ENCODE assay signal across 20 mouse cellular contexts in genomic region chr9:61402716-61403115, GRCm38 (mm10). TPM values are rescaled to one million over a fixed set of nuclear protein-coding genes. Genes with fewer than 3 reads are reported as not detected.
DNase-seq lines count a peak whose midpoint lies in the region; ATAC-seq and TF ChIP-seq lines count a peak whose summit lies in the region.
"Had no signal": no experiment of that assay in that cellular context is flagged by ENCODE, and none has a peak within 500 bp of the region (broad histone marks: within the 10 kb centered on the region; RNA-seq: fewer than 3 reads in every experiment).

No protein-coding gene starts in this region.

- no peak overlapping the region for H3K4me3 ChIP-seq in forebrain, embryonic 10.5 days
- no peak overlapping the region for H3K4me3 ChIP-seq in forebrain, embryonic 16.5 days (replicated peaks; ENCODE audit: low read length)
- no peak overlapping the region for H3K4me3 ChIP-seq in midbrain, embryonic 10.5 days
- no peak overlapping the region for H3K4me3 ChIP-seq in midbrain, embryonic 15.5 days
- H3K4me3 ChIP-seq in forebrain, embryonic 13.5 days: no peak overlapping the region
- H3K4me3 ChIP-seq in midbrain, postnatal 0 days (ENCODE audit: low read depth, low read length): no peak overlapping the region
- H3K4me3 ChIP-seq in cerebellum, adult 2 months (replicated peaks; ENCODE audit: insufficient read depth, low read depth, low read length): no peak overlapping the region
- H3K4me3 ChIP-seq: embryonic facial prominence, embryonic 13.5 days; erythroblast, embryonic 14.5 days; hindbrain, embryonic 15.5 days; limb, embryonic 13.5 days; liver, embryonic 13.5 days had no signal

- H3K4me2 ChIP-seq in forebrain, embryonic 16.5 days (ENCODE audit: low read length): no peak overlapping the region
- H3K4me2 ChIP-seq in midbrain, embryonic 15.5 days: no peak overlapping the region
- H3K4me2 ChIP-seq in forebrain, embryonic 13.5 days: no peak overlapping the region
- H3K4me2 ChIP-seq in midbrain, postnatal 0 days (ENCODE audit: low read depth, low read length, poor library complexity, severe bottlenecking): no peak overlapping the region
- H3K4me2 ChIP-seq: embryonic facial prominence, embryonic 13.5 days; heart, embryonic 11.5 days; hindbrain, embryonic 15.5 days; limb, embryonic 13.5 days; liver, embryonic 13.5 days had no signal

- no peak for DNase-seq in forebrain, embryonic 10.5 days (ENCODE audit: extremely low spot score, low spot score)
- peak; percentile 57 for DNase-seq in midbrain, embryonic 10.5 days (ENCODE audit: low spot score)
- DNase-seq in midbrain, postnatal 0 days (ENCODE audit: low spot score): peak; percentile 73
- no peak for DNase-seq in cerebellum, adult 2 months
- no peak for DNase-seq in adrenal gland, postnatal 36 days
- DNase-seq: cerebellum, adult 11 months; kidney, postnatal 14 days; liver, embryonic 13.5 days; lung, adult 2 months; lung, postnatal 14 days; retina, postnatal 1 day had no signal

- TF ChIP-seq POLR2A in cerebellum, adult 2 months (IDR thresholded peaks at IDR 0.05; ENCODE audit: borderline replicate concordance, insufficient read depth, low read length): no peak

- H3K4me1 ChIP-seq in forebrain, embryonic 10.5 days: peaks cover 96% of the 10 kb centered on the region
- peaks cover 68% of the 10 kb centered on the region for H3K4me1 ChIP-seq in forebrain, embryonic 16.5 days (replicated peaks; ENCODE audit: control insufficient read depth, insufficient read depth, low read length)
- H3K4me1 ChIP-seq in midbrain, embryonic 10.5 days: peaks cover 88% of the 10 kb centered on the region
- H3K4me1 ChIP-seq in midbrain, embryonic 15.5 days: peaks cover 66% of the 10 kb centered on the region
- H3K4me1 ChIP-seq in forebrain, embryonic 13.5 days: peaks cover 93% of the 10 kb centered on the region
- peaks cover 21% of the 10 kb centered on the region for H3K4me1 ChIP-seq in midbrain, postnatal 0 days (ENCODE audit: insufficient read depth, low read length)
- H3K4me1 ChIP-seq in cerebellum, adult 2 months (ENCODE audit: control insufficient read depth, insufficient read depth, low read length): peaks cover 34% of the 10 kb centered on the region

- ATAC-seq in forebrain, embryonic 16.5 days: no peak
- ATAC-seq in midbrain, embryonic 15.5 days (replicated peaks): no peak
- ATAC-seq in forebrain, embryonic 13.5 days: no peak
- ATAC-seq in midbrain, postnatal 0 days (ENCODE audit: low FRiP score): no peak
- ATAC-seq: intestine, embryonic 16.5 days had no signal

- H3K9me3 ChIP-seq in forebrain, embryonic 10.5 days: no peaks in the 10 kb centered on the region
- no peaks in the 10 kb centered on the region for H3K9me3 ChIP-seq in forebrain, embryonic 16.5 days (ENCODE audit: control insufficient read depth, low read length)
- no peaks in the 10 kb centered on the region for H3K9me3 ChIP-seq in midbrain, embryonic 10.5 days (replicated peaks)
- no peaks in the 10 kb centered on the region for H3K9me3 ChIP-seq in midbrain, embryonic 15.5 days
- no peaks in the 10 kb centered on the region for H3K9me3 ChIP-seq in forebrain, embryonic 13.5 days (replicated peaks)
- no peaks in the 10 kb centered on the region for H3K9me3 ChIP-seq in midbrain, postnatal 0 days (ENCODE audit: low read length)
- H3K9me3 ChIP-seq: embryonic facial prominence, embryonic 13.5 days; hindbrain, embryonic 15.5 days; limb, embryonic 13.5 days; liver, embryonic 13.5 days had no signal

- peak overlapping the region; percentile 3; the same call in 1 of the 2 replicates for H3K27ac ChIP-seq in forebrain, embryonic 10.5 days
- no peak overlapping the region for H3K27ac ChIP-seq in forebrain, embryonic 16.5 days (ENCODE audit: low read length)
- peak overlapping the region; percentile 61 for H3K27ac ChIP-seq in midbrain, embryonic 10.5 days (replicated peaks)
- no peak overlapping the region for H3K27ac ChIP-seq in midbrain, embryonic 15.5 days
- peak overlapping the region; percentile 19; the same call in 1 of the 2 replicates for H3K27ac ChIP-seq in forebrain, embryonic 13.5 days
- H3K27ac ChIP-seq in midbrain, postnatal 0 days (ENCODE audit: low read depth, low read length): no peak overlapping the region
- no peak overlapping the region for H3K27ac ChIP-seq in cerebellum, adult 2 months (ENCODE audit: insufficient read depth, low read length)
- H3K27ac ChIP-seq: embryonic facial prominence, embryonic 13.5 days; hindbrain, embryonic 15.5 days; limb, embryonic 13.5 days; liver, embryonic 13.5 days had no signal

- 53% methylated on average over 5 of the region's 5 CpGs for WGBS in forebrain, embryonic 10.5 days
- WGBS in forebrain, embryonic 16.5 days: 34% methylated on average over 5 of the region's 5 CpGs
- WGBS in midbrain, embryonic 10.5 days: 39% methylated on average over 5 of the region's 5 CpGs
- WGBS in midbrain, embryonic 15.5 days: 30% methylated on average over 5 of the region's 5 CpGs
- WGBS in forebrain, embryonic 13.5 days: 30% methylated on average over 5 of the region's 5 CpGs
- 33% methylated on average over 5 of the region's 5 CpGs for WGBS in midbrain, postnatal 0 days
- WGBS in cerebellum, adult 2 months: 84% methylated on average over 5 of the region's 5 CpGs

- no peak overlapping the region for H3K9ac ChIP-seq in forebrain, embryonic 16.5 days (replicated peaks; ENCODE audit: low read depth, low read length)
- no peak overlapping the region for H3K9ac ChIP-seq in midbrain, embryonic 15.5 days
- H3K9ac ChIP-seq in forebrain, embryonic 13.5 days: no peak overlapping the region
- no peak overlapping the region for H3K9ac ChIP-seq in midbrain, postnatal 0 days (replicated peaks; ENCODE audit: low read length, poor library complexity, severe bottlenecking)
- H3K9ac ChIP-seq: embryonic facial prominence, embryonic 13.5 days; hindbrain, embryonic 15.5 days; limb, embryonic 13.5 days; liver, embryonic 13.5 days had no signal

- no peak for TF ChIP-seq CTCF in midbrain, postnatal 0 days (IDR thresholded peaks at IDR 0.05)
- no peak for TF ChIP-seq CTCF in cerebellum, adult 2 months (IDR thresholded peaks at IDR 0.05; ENCODE audit: borderline replicate concordance, insufficient read depth, low read depth, low read length)

- peaks cover 98% of the 10 kb centered on the region for H3K36me3 ChIP-seq in forebrain, embryonic 10.5 days (replicated peaks)
- peaks cover 29% of the 10 kb centered on the region for H3K36me3 ChIP-seq in forebrain, embryonic 16.5 days (ENCODE audit: control insufficient read depth, insufficient read depth)
- peaks cover 98% of the 10 kb centered on the region for H3K36me3 ChIP-seq in midbrain, embryonic 10.5 days
- peaks cover 14% of the 10 kb centered on the region; the same call in 1 of the 2 replicates for H3K36me3 ChIP-seq in midbrain, embryonic 15.5 days (replicated peaks)
- peaks cover 79% of the 10 kb centered on the region for H3K36me3 ChIP-seq in forebrain, embryonic 13.5 days (ENCODE audit: poor library complexity, severe bottlenecking)
- H3K36me3 ChIP-seq in midbrain, postnatal 0 days (ENCODE audit: insufficient read depth, low read length): peaks cover 30% of the 10 kb centered on the region

- peaks cover 45% of the 10 kb centered on the region for H3K27me3 ChIP-seq in forebrain, embryonic 10.5 days (ENCODE audit: poor library complexity, severe bottlenecking)
- H3K27me3 ChIP-seq in forebrain, embryonic 16.5 days (replicated peaks; ENCODE audit: control insufficient read depth, insufficient read depth, low read length): no peaks in the 10 kb centered on the region
- peaks cover 16% of the 10 kb centered on the region; the same call in 1 of the 2 replicates for H3K27me3 ChIP-seq in midbrain, embryonic 10.5 days (ENCODE audit: low read depth, poor library complexity, severe bottlenecking)
- H3K27me3 ChIP-seq in midbrain, embryonic 15.5 days (replicated peaks): no peaks in the 10 kb centered on the region
- 0 out of 2 replicates have a peak, but pooled peaks cover 4% of the 10 kb centered on the region for H3K27me3 ChIP-seq in forebrain, embryonic 13.5 days
- no peaks in the 10 kb centered on the region for H3K27me3 ChIP-seq in midbrain, postnatal 0 days (ENCODE audit: insufficient read depth, low read length)
- no peaks in the 10 kb centered on the region for H3K27me3 ChIP-seq in cerebellum, adult 2 months (ENCODE audit: control insufficient read depth, insufficient read depth, low read length)
- H3K27me3 ChIP-seq: hindbrain, embryonic 15.5 days; liver, embryonic 13.5 days had no signal

RNA-seq across cellular contexts. Expression of gene Tle3, which starts 30.6 kb away (rescaled TPM):
- polyA plus RNA-seq in forebrain, embryonic 10.5 days (2016; fragmentation: Nextera tagmentation; extraction: Ambion mirVana): 43.4 and 45.6 TPM in 2 replicates
- 36.8 and 42.5 TPM in 2 replicates for polyA plus RNA-seq in forebrain, embryonic 16.5 days (2015; fragmentation: Nextera tagmentation; extraction: Ambion mirVana)
- polyA plus RNA-seq in midbrain, embryonic 10.5 days (2016; fragmentation: Nextera tagmentation; extraction: Ambion mirVana): 48.7 and 55.8 TPM in 2 replicates
- 34.9 and 39.1 TPM in 2 replicates for polyA plus RNA-seq in midbrain, embryonic 15.5 days (2015; fragmentation: Nextera tagmentation; extraction: Ambion mirVana)
- 36.6 and 39.2 TPM in 2 replicates for polyA plus RNA-seq in forebrain, embryonic 13.5 days (2015; fragmentation: Nextera tagmentation; extraction: Ambion mirVana)
- total RNA-seq in midbrain, postnatal 0 days (2014; rRNA removed): 82.2 and 94.9 TPM in 2 replicates
- 20.2 and 21.8 TPM in 2 replicates for polyA plus RNA-seq in midbrain, postnatal 0 days (2015; fragmentation: Nextera tagmentation; extraction: Ambion mirVana)
- polyA plus RNA-seq in cerebellum, adult 2 months (2012; rRNA removed): 50.6 and 62.0 TPM in 2 replicates
- 100 to 1,000 TPM; 121 to 144 TPM for total RNA-seq in adrenal gland, postnatal 36 days (2021)

Comparison
In these comparisons a context has a peak if more than half of its experiments do, and no peak if none do; other contexts are left out.
1. H3K27ac ChIP-seq: peak in forebrain, embryonic 10.5 days (single experiment), midbrain, embryonic 10.5 days (single experiment) and forebrain, embryonic 13.5 days (single experiment); none in forebrain, embryonic 16.5 days (single experiment), midbrain, embryonic 15.5 days (single experiment), midbrain, postnatal 0 days (single experiment) and cerebellum, adult 2 months (single experiment).
2. DNase-seq: peak in midbrain, embryonic 10.5 days (single experiment) and midbrain, postnatal 0 days (single experiment); none in forebrain, embryonic 10.5 days (single experiment), cerebellum, adult 2 months (0 of 2) and adrenal gland, postnatal 36 days (0 of 2).